ENCODE assay signal across 12 mouse cellular contexts in genomic region chr12:4679971-4680370, GRCm38 (mm10). TPM values are rescaled to one million over a fixed set of nuclear protein-coding genes. Genes with fewer than 3 reads are reported as not detected.
DNase-seq lines count a peak whose midpoint lies in the region; ATAC-seq and TF ChIP-seq lines count a peak whose summit lies in the region.
"Had no signal": no experiment of that assay in that cellular context is flagged by ENCODE, and none has a peak within 500 bp of the region (broad histone marks: within the 10 kb centered on the region; RNA-seq: fewer than 3 reads in every experiment).

No protein-coding gene starts in this region.

- TF ChIP-seq CTCF in layer of hippocampus, adult 2 months (conservative IDR thresholded peaks at IDR 0.05): no peak

- H3K4me3 ChIP-seq in heart, embryonic 12.5 days: 0 out of 2 replicates have a peak overlapping the region, but pooled peaks have one; percentile 13
- H3K4me3 ChIP-seq in layer of hippocampus, adult 2 months: no peak overlapping the region
- peak overlapping the region; percentile 25 for H3K4me3 ChIP-seq in liver, embryonic 16.5 days (ENCODE audit: low read depth, low read length)
- H3K4me3 ChIP-seq in midbrain, embryonic 14.5 days (replicated peaks; ENCODE audit: low read depth, low read length): no peak overlapping the region
- H3K4me3 ChIP-seq: forebrain, embryonic 10.5 days had no signal

- H3K36me3 ChIP-seq in heart, embryonic 12.5 days: peaks cover 28% of the 10 kb centered on the region
- H3K36me3 ChIP-seq in liver, embryonic 16.5 days (ENCODE audit: control insufficient read depth, insufficient read depth): no peaks in the 10 kb centered on the region; the same call in 1 of the 2 replicates
- H3K36me3 ChIP-seq in midbrain, embryonic 14.5 days (ENCODE audit: control insufficient read depth, insufficient read depth, low read length): peaks cover 22% of the 10 kb centered on the region; the same call in 1 of the 2 replicates
- H3K36me3 ChIP-seq: forebrain, embryonic 10.5 days had no signal

- H3K4me2 ChIP-seq in heart, embryonic 12.5 days: peak overlapping the region; percentile 33
- H3K4me2 ChIP-seq in liver, embryonic 16.5 days (ENCODE audit: low read depth, low read length): peak overlapping the region; percentile 56
- no peak overlapping the region for H3K4me2 ChIP-seq in midbrain, embryonic 14.5 days (ENCODE audit: low read length)

- no peak for DNase-seq in heart, postnatal 25 days (ENCODE audit: low spot score)
- DNase-seq in c-Kit-positive CD71-positive TER-119-negative erythroid progenitor cells, embryonic 14.5 days (ENCODE audit: low read depth): peak; percentile 71
- peak; percentile 58 to 82 for DNase-seq in layer of hippocampus, adult 2 months (ENCODE audit: low spot score in 2 of 2)
- no peak for DNase-seq in yolk sac, embryonic 10.5 days (ENCODE audit: low spot score)
- no peak for DNase-seq in midbrain, embryonic 14.5 days
- no peak for DNase-seq in kidney, postnatal 36 days
- DNase-seq: adrenal gland, postnatal 14 days had no signal

- no peak overlapping the region for H3K9ac ChIP-seq in heart, embryonic 12.5 days
- H3K9ac ChIP-seq in liver, embryonic 16.5 days (ENCODE audit: low read depth, low read length): peak overlapping the region; percentile 23; the same call in 1 of the 2 replicates
- H3K9ac ChIP-seq in midbrain, embryonic 14.5 days (replicated peaks; ENCODE audit: low read length): no peak overlapping the region

- peak overlapping the region; percentile 45 for H3K27ac ChIP-seq in heart, embryonic 12.5 days (ENCODE audit: poor library complexity, severe bottlenecking)
- H3K27ac ChIP-seq in layer of hippocampus, adult 2 months: peak overlapping the region; percentile 81
- peak overlapping the region; percentile 81 for H3K27ac ChIP-seq in liver, embryonic 16.5 days (ENCODE audit: low read length)
- no peak overlapping the region for H3K27ac ChIP-seq in midbrain, embryonic 14.5 days (replicated peaks; ENCODE audit: low read depth, low read length)
- H3K27ac ChIP-seq: forebrain, embryonic 10.5 days had no signal

- peaks cover 17% of the 10 kb centered on the region for H3K4me1 ChIP-seq in heart, embryonic 12.5 days (replicated peaks)
- peaks cover 19% of the 10 kb centered on the region for H3K4me1 ChIP-seq in liver, embryonic 16.5 days (ENCODE audit: control insufficient read depth, low read depth, low read length)
- no peaks in the 10 kb centered on the region for H3K4me1 ChIP-seq in midbrain, embryonic 14.5 days (ENCODE audit: control insufficient read depth, insufficient read depth, low read length)
- H3K4me1 ChIP-seq: forebrain, embryonic 10.5 days had no signal

- peak; percentile 88 for ATAC-seq in heart, embryonic 12.5 days (ENCODE audit: insufficient number of reproducible peaks, low FRiP score)
- peak; percentile 98 for ATAC-seq in liver, embryonic 16.5 days (ENCODE audit: low read depth)
- no peak for ATAC-seq in midbrain, embryonic 14.5 days (ENCODE audit: low FRiP score, low TSS enrichment)
- ATAC-seq: midbrain, embryonic 16.5 days had no signal

- intact Hi-C loops in heart, postnatal 25 days (cut with DNase I): no loop called here

- WGBS in heart, embryonic 12.5 days: 7% methylated on average over 4 of the region's 4 CpGs
- 15% methylated on average over 4 of the region's 4 CpGs for WGBS in liver, embryonic 16.5 days (ENCODE audit: insufficient replicate concordance)
- WGBS in midbrain, embryonic 14.5 days: 83% methylated on average over 4 of the region's 4 CpGs

- H3K27me3 ChIP-seq in heart, embryonic 12.5 days (replicated peaks): no peaks in the 10 kb centered on the region
- no peaks in the 10 kb centered on the region for H3K27me3 ChIP-seq in liver, embryonic 16.5 days (ENCODE audit: control insufficient read depth, insufficient read depth, low read depth, low read length)
- no peaks in the 10 kb centered on the region for H3K27me3 ChIP-seq in midbrain, embryonic 14.5 days (ENCODE audit: control insufficient read depth, insufficient read depth, low read length)

- no peaks in the 10 kb centered on the region for H3K9me3 ChIP-seq in heart, embryonic 12.5 days (replicated peaks)
- no peaks in the 10 kb centered on the region for H3K9me3 ChIP-seq in liver, embryonic 16.5 days (replicated peaks; ENCODE audit: control insufficient read depth, low read length)
- H3K9me3 ChIP-seq in midbrain, embryonic 14.5 days (ENCODE audit: control insufficient read depth, low read length): no peaks in the 10 kb centered on the region
- H3K9me3 ChIP-seq: forebrain, embryonic 10.5 days had no signal

RNA-seq across cellular contexts. Expression of gene Fam228a, which starts 58.3 kb away (rescaled TPM):
- 0.20 and 0.21 TPM in 2 replicates for polyA plus RNA-seq in heart, embryonic 12.5 days (2016; fragmentation: Nextera tagmentation; extraction: Ambion mirVana)
- under 1 TPM in 1 of 2 experiments, not detected in 1; 0.08 TPM for total RNA-seq in heart, postnatal 25 days (2021)
- 1 to 10 TPM; 2.4 to 4.9 TPM for total RNA-seq in layer of hippocampus, adult 2 months (2021)
- 0.04 TPM in 1 of 2 replicates, not detected in the other for polyA plus RNA-seq in liver, embryonic 16.5 days (2015; fragmentation: Nextera tagmentation; extraction: Ambion mirVana)
- 0.37 and 0.74 TPM in 2 replicates for polyA plus RNA-seq in midbrain, embryonic 14.5 days (2014; fragmentation: Nextera tagmentation; extraction: Ambion mirVana)
- polyA plus RNA-seq: large intestine, adult 2 months had no signal

Comparison
In these comparisons a context has a peak if more than half of its experiments do, and no peak if none do; other contexts are left out.
1. H3K4me3 ChIP-seq: peak in heart, embryonic 12.5 days (single experiment) and liver, embryonic 16.5 days (single experiment); none in layer of hippocampus, adult 2 months (single experiment) and midbrain, embryonic 14.5 days (single experiment).
2. DNase-seq: peak in c-Kit-positive CD71-positive TER-119-negative erythroid progenitor cells, embryonic 14.5 days (single experiment) and layer of hippocampus, adult 2 months (2 of 2); none in heart, postnatal 25 days (single experiment), yolk sac, embryonic 10.5 days (single experiment), midbrain, embryonic 14.5 days (single experiment) and kidney, postnatal 36 days (0 of 2).